Mouse (Mus musculus): ENCODE data around the gene Zfp830. TPM values are rescaled to one million over a fixed set of nuclear protein-coding genes. Genes with fewer than 3 reads are reported as not detected.

The Zfp830 gene
- total and polyA plus RNA-seq, 3 experiments = 22.2 to 49.1 (median 25.1) TPM

GRCm38 (mm10) chr11:82780134-82780533 lies 16.0 kb downstream of the Zfp830 start:
- Histone ChIP-seq H3K27me3 (ENCODE audit: insufficient read depth, low read length) (no peaks in the 10 kb centered on the region), H3K36me3 (replicated peaks) (peaks cover 39% of the 10 kb centered on the region), H3K9me3 (replicated peaks) (no peaks in the 10 kb centered on the region), H3K4me1 (ENCODE audit: insufficient read depth, low read depth, low read length) (peaks cover 35% of the 10 kb centered on the region), H3K4me3 (ENCODE audit: low read depth, low read length) (peak overlapping the region; percentile 92)
- ATAC-seq (ENCODE audit: extremely low read depth, insufficient number of reproducible peaks, low FRiP score, poor library complexity, severe bottlenecking) (no peak), DNase-seq (ENCODE audit: low spot score) (no peak)
- TF ChIP-seq GATA1 (IDR thresholded peaks at IDR 0.05; ENCODE audit: borderline replicate concordance, low read length) (no peak), TAL1 (conservative IDR thresholded peaks at IDR 0.05; ENCODE audit: low read depth, low read length) (no peak), GATA2 (IDR thresholded peaks at IDR 0.05; ENCODE audit: borderline replicate concordance, low read depth, low read length) (no peak)

- no peaks in the 10 kb centered on the region for H3K9me3 ChIP-seq (replicated peaks)
- peak within 1 kb of the TSS; percentile 92 for H3K4me3 ChIP-seq (ENCODE audit: low read depth, low read length)
- ATAC-seq (ENCODE audit: extremely low read depth, insufficient number of reproducible peaks, low FRiP score, poor library complexity, severe bottlenecking) (peak; percentile 79), DNase-seq (ENCODE audit: low spot score) (peak; percentile 87)
- TF ChIP-seq GATA1 (IDR thresholded peaks at IDR 0.05; ENCODE audit: borderline replicate concordance, low read length) (no peak), TAL1 (conservative IDR thresholded peaks at IDR 0.05; ENCODE audit: low read depth, low read length) (no peak), GATA2 (IDR thresholded peaks at IDR 0.05; ENCODE audit: borderline replicate concordance, low read depth, low read length) (no peak), CTCF (IDR thresholded peaks at IDR 0.05; ENCODE audit: low read depth, low read length) (no peak), POLR2AphosphoS5 (IDR thresholded peaks at IDR 0.05; ENCODE audit: insufficient replicate concordance, low read depth, low read length) (no peak)
- H3K36me3 ChIP-seq (replicated peaks) = peaks cover 48% of the 10 kb centered on the region
- peaks cover 35% of the 10 kb centered on the region for H3K4me1 ChIP-seq (ENCODE audit: insufficient read depth, low read depth, low read length)
- H3K27me3 ChIP-seq (ENCODE audit: insufficient read depth, low read length) = no peaks in the 10 kb centered on the region
Measured at GRCm38 (mm10) chr11:82780983-82781903, 17.1 kb downstream of the Zfp830 start, which contains the start of gene Lig3. Gene Lig3 (plus strand): TSS chr11:82781108.

GRCm38 (mm10) chr11:82782197-82782596 lies 18.1 kb downstream of the Zfp830 start:
- Histone ChIP-seq H3K36me3 (replicated peaks) (peaks cover 49% of the 10 kb centered on the region), H3K4me1 (ENCODE audit: insufficient read depth, low read depth, low read length) (peaks cover 35% of the 10 kb centered on the region), H3K4me3 (ENCODE audit: low read depth, low read length) (peak overlapping the region; percentile 92; the same call in 1 of the 2 replicates), H3K27me3 (ENCODE audit: insufficient read depth, low read length) (no peaks in the 10 kb centered on the region), H3K9me3 (replicated peaks) (no peaks in the 10 kb centered on the region)
- TF ChIP-seq POLR2AphosphoS5 (IDR thresholded peaks at IDR 0.05; ENCODE audit: insufficient replicate concordance, low read depth, low read length) (no peak), GATA2 (IDR thresholded peaks at IDR 0.05; ENCODE audit: borderline replicate concordance, low read depth, low read length) (no peak), GATA1 (IDR thresholded peaks at IDR 0.05; ENCODE audit: borderline replicate concordance, low read length) (no peak), CTCF (IDR thresholded peaks at IDR 0.05; ENCODE audit: low read depth, low read length) (no peak), TAL1 (conservative IDR thresholded peaks at IDR 0.05; ENCODE audit: low read depth, low read length) (no peak)
- ATAC-seq (ENCODE audit: extremely low read depth, insufficient number of reproducible peaks, low FRiP score, poor library complexity, severe bottlenecking) (no peak), DNase-seq (ENCODE audit: low spot score) (no peak)

- ATAC-seq (ENCODE audit: extremely low read depth, insufficient number of reproducible peaks, low FRiP score, poor library complexity, severe bottlenecking) = no peak
- H3K9me3 ChIP-seq (replicated peaks) = no peaks in the 10 kb centered on the region
- H3K27me3 ChIP-seq (ENCODE audit: insufficient read depth, low read length) = no peaks in the 10 kb centered on the region
- TF ChIP-seq GATA1 (IDR thresholded peaks at IDR 0.05; ENCODE audit: borderline replicate concordance, low read length) (no peak), POLR2AphosphoS5 (IDR thresholded peaks at IDR 0.05; ENCODE audit: insufficient replicate concordance, low read depth, low read length) (no peak), CTCF (IDR thresholded peaks at IDR 0.05; ENCODE audit: low read depth, low read length) (no peak)
- DNase-seq (ENCODE audit: low spot score) = no peak
- no peak overlapping the region; the same call in 1 of the 2 replicates for H3K4me3 ChIP-seq (ENCODE audit: low read depth, low read length)
- peaks cover 58% of the 10 kb centered on the region for H3K36me3 ChIP-seq (replicated peaks)
- H3K4me1 ChIP-seq (ENCODE audit: insufficient read depth, low read depth, low read length) = peaks cover 35% of the 10 kb centered on the region
Measured at GRCm38 (mm10) chr11:82783453-82783852, 19.3 kb downstream of the Zfp830 start.

- ATAC-seq (ENCODE audit: extremely low read depth, insufficient number of reproducible peaks, low FRiP score, poor library complexity, severe bottlenecking) = peak; percentile 36; the same call in 1 of the 2 replicates
- Histone ChIP-seq H3K9me3 (replicated peaks) (no peaks in the 10 kb centered on the region), H3K4me1 (ENCODE audit: insufficient read depth, low read depth, low read length) (peaks cover 17% of the 10 kb centered on the region), H3K4me3 (ENCODE audit: low read depth, low read length) (no peak overlapping the region), H3K27me3 (ENCODE audit: insufficient read depth, low read length) (no peaks in the 10 kb centered on the region), H3K36me3 (replicated peaks) (peaks cover 96% of the 10 kb centered on the region)
- DNase-seq (ENCODE audit: low spot score) = no peak
- no peak for TF ChIP-seq GATA1 (IDR thresholded peaks at IDR 0.05; ENCODE audit: borderline replicate concordance, low read length)
- no peak for TF ChIP-seq CTCF (IDR thresholded peaks at IDR 0.05; ENCODE audit: low read depth, low read length)
- no peak for TF ChIP-seq POLR2AphosphoS5 (IDR thresholded peaks at IDR 0.05; ENCODE audit: insufficient replicate concordance, low read depth, low read length)
- TF ChIP-seq GATA2 (IDR thresholded peaks at IDR 0.05; ENCODE audit: borderline replicate concordance, low read depth, low read length) = no peak
- no peak for TF ChIP-seq TAL1 (conservative IDR thresholded peaks at IDR 0.05; ENCODE audit: low read depth, low read length)
Measured at GRCm38 (mm10) chr11:82806656-82807055, 42.5 kb downstream of the Zfp830 start.

GRCm38 (mm10) chr11:82807370-82807769 lies 43.2 kb downstream of the Zfp830 start:
- H3K4me1 ChIP-seq (ENCODE audit: insufficient read depth, low read depth, low read length) = peaks cover 18% of the 10 kb centered on the region
- DNase-seq (ENCODE audit: low spot score) = no peak
- no peak for ATAC-seq (ENCODE audit: extremely low read depth, insufficient number of reproducible peaks, low FRiP score, poor library complexity, severe bottlenecking)
- no peak overlapping the region for H3K4me3 ChIP-seq (ENCODE audit: low read depth, low read length)
- H3K36me3 ChIP-seq (replicated peaks) = peaks cover 96% of the 10 kb centered on the region
- no peaks in the 10 kb centered on the region for H3K27me3 ChIP-seq (ENCODE audit: insufficient read depth, low read length)
- TF ChIP-seq GATA1 (IDR thresholded peaks at IDR 0.05; ENCODE audit: borderline replicate concordance, low read length) = no peak
- no peak for TF ChIP-seq TAL1 (conservative IDR thresholded peaks at IDR 0.05; ENCODE audit: low read depth, low read length)
- TF ChIP-seq CTCF (IDR thresholded peaks at IDR 0.05; ENCODE audit: low read depth, low read length) = no peak
- TF ChIP-seq GATA2 (IDR thresholded peaks at IDR 0.05; ENCODE audit: borderline replicate concordance, low read depth, low read length) = no peak
- TF ChIP-seq POLR2AphosphoS5 (IDR thresholded peaks at IDR 0.05; ENCODE audit: insufficient replicate concordance, low read depth, low read length) = no peak
- H3K9me3 ChIP-seq (replicated peaks) = no peaks in the 10 kb centered on the region

Measured in G1E (cell line).